Mouse (Mus musculus): ENCODE measurements at regions not wholly inside any gene's neighbourhood (a gene's known extent, or its start where the extent isn't known, plus 50 kb on each side); places are given as distances from the start of the nearest gene placed in this dataset.
A peak's percentile ranks its signal among the peaks of the same experiment; 100 is the strongest.

GRCm38 (mm10) chr4:98282275-98282674, 100.8 kb downstream of the Tm2d1 start:
- DNase-seq (ENCODE audit: low spot score in 2 of 2) = no peak

GRCm38 (mm10) chr4:98258336-98258735, 124.8 kb downstream of the Tm2d1 start:
- no peak for DNase-seq (ENCODE audit: low spot score in 2 of 2)

- DNase-seq (ENCODE audit: low spot score in 2 of 2) = no peak
These were observed 125.4 kb downstream of the Tm2d1 start for GRCm38 (mm10) chr4:98257711-98258110.

- DNase-seq (ENCODE audit: low spot score in 2 of 2) = peak in 1 of 2 experiments; percentile 20
These were observed 128.0 kb downstream of the Tm2d1 start for GRCm38 (mm10) chr4:98254856-98255853.

GRCm38 (mm10) chr4:98243941-98244929, 138.9 kb downstream of the Tm2d1 start:
- DNase-seq (ENCODE audit: low spot score in 2 of 2) = no peak

- peak; percentile 30 to 60 for DNase-seq (ENCODE audit: low spot score in 2 of 2)
These were observed 139.6 kb downstream of the Tm2d1 start for GRCm38 (mm10) chr4:98243502-98243901.

GRCm38 (mm10) chr4:98241921-98242320, 141.2 kb downstream of the Tm2d1 start:
- no peak for DNase-seq (ENCODE audit: low spot score in 2 of 2)

- no peak for DNase-seq (ENCODE audit: low spot score in 2 of 2)
These were observed 142.8 kb downstream of the Tm2d1 start for GRCm38 (mm10) chr4:98240289-98240688.

GRCm38 (mm10) chr4:98238075-98238474, 145.0 kb downstream of the Tm2d1 start:
- no peak for DNase-seq (ENCODE audit: low spot score in 2 of 2)

- DNase-seq (ENCODE audit: low spot score in 2 of 2) = no peak
These were observed 145.6 kb downstream of the Tm2d1 start for GRCm38 (mm10) chr4:98237475-98237874.

- no peak for DNase-seq (ENCODE audit: low spot score in 2 of 2)
These were observed 146.9 kb downstream of the Tm2d1 start for GRCm38 (mm10) chr4:98236006-98236783.

GRCm38 (mm10) chr4:98228193-98228592, 154.9 kb downstream of the Tm2d1 start:
- DNase-seq (ENCODE audit: low spot score in 2 of 2) = no peak

- DNase-seq (ENCODE audit: low spot score in 2 of 2) = no peak
These were observed 158.7 kb downstream of the Tm2d1 start for GRCm38 (mm10) chr4:98224366-98224765.

- DNase-seq (ENCODE audit: low spot score in 2 of 2) = no peak
These were observed 159.7 kb downstream of the Tm2d1 start for GRCm38 (mm10) chr4:98223429-98223828.

GRCm38 (mm10) chr4:98221566-98221965, 161.5 kb downstream of the Tm2d1 start:
- no peak for DNase-seq (ENCODE audit: low spot score in 2 of 2)

- DNase-seq (ENCODE audit: low spot score in 2 of 2) = peak; percentile 22 to 30
These were observed 167.9 kb downstream of the Tm2d1 start for GRCm38 (mm10) chr4:98215218-98215617.

GRCm38 (mm10) chr4:98207446-98207845, 175.7 kb downstream of the Tm2d1 start:
- no peak for DNase-seq (ENCODE audit: low spot score in 2 of 2)

- DNase-seq (ENCODE audit: low spot score in 2 of 2) = no peak
These were observed 176.7 kb downstream of the Tm2d1 start for GRCm38 (mm10) chr4:98206245-98206970.

- no peak for DNase-seq (ENCODE audit: low spot score in 2 of 2)
These were observed 180.0 kb downstream of the Tm2d1 start for GRCm38 (mm10) chr4:98203129-98203528.

GRCm38 (mm10) chr4:98202232-98202631, 180.9 kb downstream of the Tm2d1 start:
- no peak for DNase-seq (ENCODE audit: low spot score in 2 of 2)

GRCm38 (mm10) chr4:98201102-98201501, 182.0 kb downstream of the Tm2d1 start:
- DNase-seq (ENCODE audit: low spot score in 2 of 2) = no peak
